Mouse (Mus musculus) ES-E14 (cell line): ENCODE measurements at regions not wholly inside any gene's neighbourhood (a gene's known extent, or its start where the extent isn't known, plus 50 kb on each side); places are given as distances from the start of the nearest gene placed in this dataset.

Source experiments
- CHD2 ChIP-seq: IDR thresholded peaks from 2 replicates; pipeline ENCODE4 v1.6.1; 2014; ENCODE audit warnings: mild to moderate bottlenecking, low read depth, low read length, inconsistent platforms
- HCFC1 ChIP-seq: IDR thresholded peaks from 2 replicates; pipeline ENCODE4 v1.6.1; 2012; ENCODE audit warnings: low read length, inconsistent platforms, borderline replicate concordance; ENCODE audit not compliant: insufficient read depth
- MAFK ChIP-seq: IDR thresholded peaks from 2 replicates; pipeline ENCODE4 v1.6.1; 2014; ENCODE audit warnings: mild to moderate bottlenecking, low read depth, low read length, inconsistent platforms; ENCODE audit not compliant: insufficient read depth
- ZC3H11A ChIP-seq: IDR thresholded peaks from 2 replicates; pipeline ENCODE4 v1.6.1; 2012; ENCODE audit warnings: low read depth, mild to moderate bottlenecking, inconsistent platforms, low read length, borderline replicate concordance
- ZNF384 ChIP-seq: IDR thresholded peaks from 2 replicates; pipeline ENCODE4 v1.6.1; 2012; ENCODE audit warnings: low read depth, low read length, inconsistent platforms

DNA sequence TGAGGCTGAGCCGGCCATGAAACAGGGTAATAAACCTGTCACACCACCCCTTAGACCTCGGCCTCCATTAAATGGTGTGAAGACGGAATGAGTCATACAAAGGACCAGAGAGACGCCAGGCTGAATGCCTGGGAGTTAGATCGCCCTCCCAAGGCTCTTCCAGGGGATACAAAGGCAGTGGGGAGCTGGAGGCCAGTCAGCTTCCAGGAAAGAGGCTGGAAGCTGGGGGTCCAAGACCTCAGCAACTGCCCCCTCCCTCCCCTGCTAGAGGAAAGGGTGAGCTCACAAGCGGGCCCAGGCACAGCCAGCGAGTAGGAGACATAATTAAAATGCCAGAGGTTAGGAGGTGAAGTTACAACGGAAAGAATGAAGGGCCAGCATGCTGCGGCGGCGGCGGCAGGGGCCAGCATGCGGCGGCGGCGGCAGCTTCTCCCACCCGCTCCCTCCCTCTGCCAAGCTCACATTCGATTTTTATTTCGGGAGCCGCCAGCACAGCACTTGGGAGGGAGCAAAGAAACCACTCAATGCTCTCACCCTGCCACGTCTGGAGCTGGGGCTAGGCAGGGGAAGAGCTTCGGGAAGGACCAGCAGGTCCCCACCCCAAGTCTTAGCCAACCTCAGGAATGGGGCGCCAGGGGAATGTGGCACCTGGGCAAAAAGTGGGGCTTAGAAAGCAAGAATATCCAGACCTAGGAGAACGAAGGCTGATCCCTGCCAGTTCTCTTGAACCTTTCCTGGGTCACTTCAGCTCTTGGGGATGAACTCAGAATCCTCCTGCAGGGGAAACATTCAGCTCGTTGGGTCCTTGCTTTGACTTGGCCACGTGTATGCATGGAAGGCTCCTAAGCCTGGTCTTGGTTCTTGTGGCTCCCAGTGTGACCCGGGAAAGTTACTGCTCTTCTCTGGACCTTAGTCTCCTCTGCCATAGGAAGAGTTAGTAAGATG, 54.9 kb upstream of the Col1a1 start:
- TF ChIP-seq ZC3H11A (no peak), MAFK (no peak), ZNF384 (no peak), CHD2 (no peak), HCFC1 (no peak)
